ENCODE assay signal across 9 mouse cellular contexts in genomic region chrX:69364198-69364597, GRCm38 (mm10). TPM values are rescaled to one million over a fixed set of nuclear protein-coding genes. Genes with fewer than 3 reads are reported as not detected.
A peak's percentile ranks its signal among the peaks of the same experiment; 100 is the strongest.
DNase-seq lines count a peak whose midpoint lies in the region; ATAC-seq and TF ChIP-seq lines count a peak whose summit lies in the region.
"Had no signal": no experiment of that assay in that cellular context is flagged by ENCODE, and none has a peak within 500 bp of the region (broad histone marks: within the 10 kb centered on the region; RNA-seq: fewer than 3 reads in every experiment).

No protein-coding gene starts in this region.

- no peak for TF ChIP-seq POLR2A in liver, adult 2 months (IDR thresholded peaks at IDR 0.05; ENCODE audit: extremely low read depth, insufficient read depth, low read length)

- H3K9ac ChIP-seq in liver, adult 2 months (ENCODE audit: low read depth, low read length) = no peak overlapping the region
- H3K9ac ChIP-seq in liver, embryonic 12.5 days = no peak overlapping the region
- no peak overlapping the region for H3K9ac ChIP-seq in forebrain, embryonic 11.5 days (ENCODE audit: low read length)
- H3K9ac ChIP-seq in hindbrain, embryonic 16.5 days (ENCODE audit: low read depth, low read length) = no peak overlapping the region
- no peak overlapping the region for H3K9ac ChIP-seq in neural tube, embryonic 11.5 days (ENCODE audit: low read length)

- TF ChIP-seq CTCF in liver, adult 2 months (IDR thresholded peaks at IDR 0.05; ENCODE audit: low read depth, low read length) = no peak

- H3K36me3 ChIP-seq in liver, adult 2 months (ENCODE audit: control insufficient read depth, insufficient read depth, low read length) = no peaks in the 10 kb centered on the region
- no peaks in the 10 kb centered on the region for H3K36me3 ChIP-seq in liver, embryonic 12.5 days
- H3K36me3 ChIP-seq in forebrain, embryonic 11.5 days (ENCODE audit: control insufficient read depth, insufficient read depth, low read length) = no peaks in the 10 kb centered on the region
- no peaks in the 10 kb centered on the region for H3K36me3 ChIP-seq in hindbrain, embryonic 16.5 days (ENCODE audit: control insufficient read depth, insufficient read depth, low read length)
- no peaks in the 10 kb centered on the region for H3K36me3 ChIP-seq in neural tube, embryonic 11.5 days (ENCODE audit: control insufficient read depth, insufficient read depth, low read length)

- no peak overlapping the region for H3K4me3 ChIP-seq in liver, adult 2 months (ENCODE audit: insufficient read depth, low read depth, low read length)
- no peak overlapping the region for H3K4me3 ChIP-seq in liver, embryonic 12.5 days
- no peak overlapping the region for H3K4me3 ChIP-seq in forebrain, embryonic 11.5 days (ENCODE audit: low read depth, low read length)
- H3K4me3 ChIP-seq in hindbrain, embryonic 16.5 days (ENCODE audit: low read length) = no peak overlapping the region
- H3K4me3 ChIP-seq in neural tube, embryonic 11.5 days (ENCODE audit: low read depth, low read length) = no peak overlapping the region

- peak; percentile 1 for DNase-seq in liver, adult 2 months (ENCODE audit: extremely low read depth, low read depth, low spot score)
- DNase-seq in forebrain, embryonic 11.5 days (ENCODE audit: low spot score) = peak; percentile 52
- peak; percentile 12 for DNase-seq in neural tube, embryonic 11.5 days (ENCODE audit: low spot score)
- DNase-seq in frontal cortex, adult 2 months (ENCODE audit: extremely low spot score in 1 of 2, low spot score in 1 of 2) = no peak
- DNase-seq in ovary, postnatal 14 days (ENCODE audit: low spot score) = no peak
- DNase-seq: liver; thymus, postnatal 4 days had no signal

- no peaks in the 10 kb centered on the region for H3K9me3 ChIP-seq in liver, embryonic 12.5 days (replicated peaks)
- no peaks in the 10 kb centered on the region for H3K9me3 ChIP-seq in forebrain, embryonic 11.5 days (ENCODE audit: control insufficient read depth, low read length)
- H3K9me3 ChIP-seq in hindbrain, embryonic 16.5 days (ENCODE audit: control insufficient read depth, low read length) = no peaks in the 10 kb centered on the region
- no peaks in the 10 kb centered on the region for H3K9me3 ChIP-seq in neural tube, embryonic 11.5 days (ENCODE audit: control insufficient read depth, low read length)

- H3K79me2 ChIP-seq in liver, adult 2 months (ENCODE audit: control insufficient read depth, insufficient read depth, low read length) = no peaks in the 10 kb centered on the region

- no peak for ATAC-seq in liver, embryonic 12.5 days
- ATAC-seq in forebrain, embryonic 11.5 days (replicated peaks; ENCODE audit: low FRiP score) = no peak; the same call in 1 of the 2 replicates
- ATAC-seq in hindbrain, embryonic 16.5 days = 0 out of 2 replicates have a peak, but pooled peaks have one; percentile 22
- no peak for ATAC-seq in neural tube, embryonic 11.5 days (ENCODE audit: insufficient read depth, low FRiP score, low TSS enrichment)

- 9% methylated on average over 2 of the region's 2 CpGs for WGBS in liver, adult 2 months
- WGBS in liver, embryonic 12.5 days (ENCODE audit: insufficient replicate concordance) = 0% methylated on average over 1 of the region's 2 CpGs
- WGBS in forebrain, embryonic 11.5 days = 7% methylated on average over 2 of the region's 2 CpGs
- WGBS in hindbrain, embryonic 16.5 days = 11% methylated on average over 2 of the region's 2 CpGs
- WGBS in neural tube, embryonic 11.5 days = 3% methylated on average over 2 of the region's 2 CpGs

- H3K27me3 ChIP-seq in liver, adult 2 months (ENCODE audit: control insufficient read depth, insufficient read depth, low read length) = no peaks in the 10 kb centered on the region
- peaks cover 27% of the 10 kb centered on the region for H3K27me3 ChIP-seq in liver, embryonic 12.5 days (replicated peaks)
- no peaks in the 10 kb centered on the region for H3K27me3 ChIP-seq in forebrain, embryonic 11.5 days (ENCODE audit: control insufficient read depth, insufficient read depth, low read length)
- H3K27me3 ChIP-seq in hindbrain, embryonic 16.5 days (replicated peaks; ENCODE audit: control insufficient read depth, insufficient read depth, low read length) = no peaks in the 10 kb centered on the region
- no peaks in the 10 kb centered on the region for H3K27me3 ChIP-seq in neural tube, embryonic 11.5 days (ENCODE audit: control insufficient read depth, insufficient read depth, low read length)

- H3K4me1 ChIP-seq in liver, adult 2 months (ENCODE audit: control insufficient read depth, insufficient read depth, low read length) = no peaks in the 10 kb centered on the region
- no peaks in the 10 kb centered on the region for H3K4me1 ChIP-seq in liver, embryonic 12.5 days
- H3K4me1 ChIP-seq in forebrain, embryonic 11.5 days (replicated peaks; ENCODE audit: control insufficient read depth, insufficient read depth, low read length) = peaks cover 4% of the 10 kb centered on the region; the same call in 1 of the 2 replicates
- peaks cover 3% of the 10 kb centered on the region; the same call in 1 of the 2 replicates for H3K4me1 ChIP-seq in hindbrain, embryonic 16.5 days (ENCODE audit: control insufficient read depth, insufficient read depth, low read depth, low read length)
- H3K4me1 ChIP-seq in neural tube, embryonic 11.5 days (ENCODE audit: control insufficient read depth, insufficient read depth, low read length) = no peaks in the 10 kb centered on the region

- H3K4me2 ChIP-seq in liver, embryonic 12.5 days = no peak overlapping the region
- no peak overlapping the region for H3K4me2 ChIP-seq in forebrain, embryonic 11.5 days (ENCODE audit: low read depth, low read length, severe bottlenecking)
- peak overlapping the region; percentile 29 for H3K4me2 ChIP-seq in hindbrain, embryonic 16.5 days (ENCODE audit: low read length)
- no peak overlapping the region for H3K4me2 ChIP-seq in neural tube, embryonic 11.5 days (ENCODE audit: low read depth)

- no peak overlapping the region for H3K27ac ChIP-seq in liver, adult 2 months (replicated peaks; ENCODE audit: insufficient read depth, low read depth, low read length)
- H3K27ac ChIP-seq in liver, embryonic 12.5 days = no peak overlapping the region
- no peak overlapping the region for H3K27ac ChIP-seq in forebrain, embryonic 11.5 days (ENCODE audit: low read depth, low read length)
- H3K27ac ChIP-seq in hindbrain, embryonic 16.5 days (ENCODE audit: low read depth, low read length) = no peak overlapping the region
- no peak overlapping the region for H3K27ac ChIP-seq in neural tube, embryonic 11.5 days (ENCODE audit: low read depth, low read length)

RNA-seq across cellular contexts. Expression of gene Aff2, which starts 4.1 kb away (rescaled TPM):
- 0.07 and 0.09 TPM in 2 replicates for total RNA-seq in liver, adult 2 months (2014; rRNA removed)
- polyA plus RNA-seq in liver, adult 2 months (2012; rRNA removed) = 0.01 and 0.05 TPM in 2 replicates
- polyA plus RNA-seq in liver, embryonic 12.5 days (2016; fragmentation: Nextera tagmentation; extraction: Ambion mirVana) = 1.5 and 2.3 TPM in 2 replicates
- 14.7 and 16.8 TPM in 2 replicates for polyA plus RNA-seq in forebrain, embryonic 11.5 days (2014; fragmentation: Nextera tagmentation; extraction: Ambion mirVana)
- polyA plus RNA-seq in hindbrain, embryonic 16.5 days (2015; fragmentation: Nextera tagmentation; extraction: Ambion mirVana) = 13.2 and 14.3 TPM in 2 replicates
- polyA plus RNA-seq in neural tube, embryonic 11.5 days (2014; fragmentation: Nextera tagmentation; extraction: Ambion mirVana) = 12.7 and 13.9 TPM in 2 replicates
- polyA plus RNA-seq in frontal cortex, adult 2 months (2012; rRNA removed) = 2.3 and 3.2 TPM in 2 replicates

Comparison
In these comparisons a context has a peak if more than half of its experiments do, and no peak if none do; other contexts are left out.
1. DNase-seq: peak in liver, adult 2 months (single experiment), forebrain, embryonic 11.5 days (single experiment) and neural tube, embryonic 11.5 days (single experiment); none in frontal cortex, adult 2 months (0 of 2) and ovary, postnatal 14 days (single experiment).